Mouse (Mus musculus) adrenal gland, adult 8-10 months (tissue): ENCODE results near the gene Nusap1. TPM values are rescaled to one million over a fixed set of nuclear protein-coding genes. Genes with fewer than 3 reads are reported as not detected.
"Not testable (repeated sequence)": the region's sequence is repeated elsewhere in the genome, so short reads cannot be mapped to it uniquely, and the experiment has no call there.

Experiments used
- DNase-seq: peaks from one replicate; pipeline ENCODE4 v3.0.0; 2022
- total RNA-seq, 4 experiments: library from RNA; stranded (reverse); gene quantifications; 2 replicates each; pipeline ENCODE4 v1.2.4; 2022

Gene Nusap1
- total RNA-seq, 4 experiments from 2014 or later, result 0.64 to 1.8 (median 1.4) TPM

DNA sequence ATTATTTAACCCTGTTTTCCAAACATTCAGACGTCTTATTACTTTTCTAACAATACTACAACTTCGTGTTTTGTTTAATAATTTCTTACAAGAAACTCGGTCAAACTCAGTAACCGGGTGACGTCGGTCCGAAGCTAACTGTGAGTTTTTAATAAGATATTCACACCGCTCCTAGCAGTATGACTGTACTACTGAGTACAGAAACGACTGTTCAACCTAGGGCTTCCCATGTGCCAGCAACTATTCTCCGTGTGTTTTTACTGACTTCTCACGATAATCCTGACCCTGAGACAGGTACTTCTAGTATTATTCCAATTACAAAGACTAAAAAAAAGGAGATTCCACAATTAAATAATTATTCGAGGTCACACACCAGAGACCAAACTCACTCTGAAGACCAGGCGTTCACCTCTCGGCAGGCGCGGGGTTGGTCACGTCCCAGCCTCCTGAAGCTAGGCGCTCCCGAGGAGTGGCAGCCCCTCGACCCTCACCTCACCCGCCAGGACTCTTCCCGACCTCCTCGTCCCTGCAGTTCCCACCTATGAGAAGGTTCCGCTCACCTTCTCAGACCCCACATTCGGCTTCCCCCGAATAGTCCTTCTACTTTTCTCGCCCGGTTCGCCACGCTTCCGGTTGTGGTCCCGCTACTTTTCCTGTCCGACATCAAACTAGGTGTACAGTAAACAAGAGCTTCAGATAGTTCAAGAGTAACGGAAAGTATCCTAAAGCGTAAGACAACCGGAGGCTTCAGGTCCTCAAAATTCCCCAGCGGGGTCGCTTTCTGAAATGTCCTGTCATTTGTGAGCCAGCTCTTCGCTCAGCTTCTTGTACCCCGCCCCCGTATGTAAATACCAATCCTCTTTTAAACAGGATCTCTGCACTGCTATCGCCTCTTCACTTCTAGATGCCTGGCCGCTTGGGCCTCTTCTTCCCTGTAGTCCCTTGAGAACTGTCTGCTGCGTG lies 44.4 kb downstream of the Nusap1 start, which contains the start of gene Ndufaf1:
Gene Ndufaf1 (minus strand): TSS at position 608 of the 963 bp plus-strand sequence.
- peak; percentile 66 for DNase-seq

DNA sequence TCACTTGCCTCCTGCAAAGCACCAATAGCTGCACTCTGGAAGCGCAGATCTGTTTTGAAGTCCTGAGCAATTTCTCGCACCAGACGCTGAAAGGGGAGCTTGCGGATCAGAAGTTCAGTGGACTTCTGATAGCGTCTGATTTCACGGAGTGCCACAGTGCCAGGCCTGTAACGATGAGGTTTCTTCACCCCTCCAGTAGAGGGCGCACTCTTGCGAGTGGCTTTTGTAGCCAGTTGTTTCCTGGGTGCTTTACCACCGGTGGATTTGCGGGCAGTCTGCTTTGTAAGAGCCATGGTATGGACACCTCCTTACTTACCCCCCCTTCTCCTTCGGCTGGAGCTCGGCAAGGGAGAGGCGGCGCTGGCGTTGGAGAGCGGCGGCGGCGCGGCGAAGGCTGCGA lies 47.6 kb downstream of the Nusap1 start:
- DNase-seq, result not testable (repeated sequence)

DNA sequence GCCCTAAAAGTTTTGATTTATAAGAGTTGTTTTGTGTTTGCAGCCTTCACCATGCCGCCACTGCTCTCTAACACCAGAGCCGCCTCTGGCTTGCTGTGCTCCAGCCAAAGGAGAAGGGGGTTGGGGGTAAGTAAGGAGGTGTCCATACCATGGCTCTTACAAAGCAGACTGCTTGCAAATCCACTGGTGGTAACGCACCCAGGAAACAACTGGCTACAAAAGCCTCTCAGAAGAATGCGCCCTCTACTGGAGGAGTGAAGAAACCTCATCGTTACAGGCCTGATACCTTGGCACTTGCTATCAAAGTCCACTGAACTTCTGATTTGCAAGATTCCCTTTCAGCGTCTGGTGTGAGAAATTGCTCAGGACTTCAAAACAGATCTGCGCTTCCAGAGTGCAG lies 50.9 kb downstream of the Nusap1 start:
- no peak for DNase-seq

DNA sequence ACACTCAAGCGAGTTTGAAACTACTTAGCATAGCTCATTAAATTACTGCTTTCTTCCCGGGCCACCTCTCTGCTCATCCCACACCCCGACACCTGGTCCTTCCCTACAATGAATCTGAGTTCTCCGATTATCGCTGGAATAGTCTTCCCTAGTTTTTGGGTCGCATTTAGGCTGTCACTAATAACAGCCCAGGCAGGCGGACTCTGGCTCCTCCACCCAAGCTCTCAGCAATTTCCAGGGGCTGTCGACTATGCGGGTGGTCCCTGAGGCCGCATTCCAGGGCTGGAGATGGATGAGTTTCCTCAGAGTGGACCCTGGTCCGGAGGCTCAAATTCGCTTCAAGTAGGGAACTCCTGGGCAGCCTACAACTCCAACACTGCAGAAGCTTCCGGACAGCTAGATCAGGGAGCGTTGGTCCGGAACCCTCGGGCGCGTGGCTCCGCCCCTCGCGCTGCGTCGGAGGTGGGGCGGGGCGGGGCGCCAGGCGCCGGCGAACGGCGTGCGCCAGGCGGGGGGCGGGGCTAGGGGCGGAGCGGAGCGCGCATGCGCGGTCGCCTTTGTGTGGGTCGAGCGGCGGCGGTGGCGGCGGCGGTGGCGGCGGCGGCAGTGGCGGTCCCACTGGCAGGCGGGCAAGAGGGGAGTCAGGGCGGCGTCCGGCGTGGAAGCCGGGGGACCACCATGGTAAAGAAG lies 56.6 kb downstream of the Nusap1 start, which contains the start of gene Rtf1:
Gene Rtf1 (plus strand): TSS at position 544 of the 690 bp plus-strand sequence.
- peak; percentile 88 for DNase-seq

DNA sequence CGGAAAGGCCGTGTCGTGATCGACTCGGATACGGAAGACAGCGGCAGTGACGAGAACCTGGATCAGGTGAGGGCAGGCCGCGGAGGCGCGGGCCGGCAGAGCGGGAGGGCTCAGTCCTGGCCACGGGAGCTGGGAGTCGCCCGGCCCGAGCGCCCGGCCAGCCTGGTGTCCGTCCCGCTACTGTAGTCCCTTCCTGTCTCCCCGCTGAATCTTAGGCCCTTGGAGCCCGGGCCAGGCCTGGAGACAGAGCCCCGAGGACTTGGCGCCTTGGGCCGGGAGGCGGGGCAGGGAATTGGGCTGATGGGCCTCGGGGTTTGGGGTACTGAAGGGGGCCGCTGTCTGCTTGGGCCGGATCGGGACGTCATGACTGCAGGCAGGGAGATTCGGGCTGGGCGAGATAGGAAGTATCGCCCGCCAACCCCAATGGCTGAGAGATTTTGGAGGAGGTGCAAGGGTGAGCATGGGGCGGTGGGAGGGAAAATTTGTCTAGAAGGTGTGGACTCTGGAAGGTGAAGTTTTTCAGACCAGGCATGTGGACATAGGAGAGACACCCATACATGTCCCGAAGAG lies 57.2 kb downstream of the Nusap1 start:
- no peak for DNase-seq

DNA sequence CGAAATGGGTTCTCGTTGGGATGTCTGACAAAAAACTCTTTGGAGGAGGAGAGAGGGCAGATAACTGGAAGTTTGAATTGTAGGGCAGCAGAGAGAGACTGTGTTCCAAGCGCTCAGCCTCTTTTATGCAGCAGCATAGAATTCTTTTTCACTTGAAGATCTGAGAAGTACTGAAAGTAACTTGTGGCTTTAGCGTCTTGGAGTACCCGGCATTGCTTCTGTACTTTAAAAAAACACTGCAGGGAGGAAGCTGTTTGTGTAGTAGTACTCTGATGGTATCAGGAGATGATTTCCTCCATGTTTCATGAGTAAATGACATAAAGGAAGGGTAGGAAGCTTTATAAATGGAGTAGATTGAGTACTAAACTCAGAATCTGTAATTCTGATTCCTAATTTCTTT lies 57.7 kb downstream of the Nusap1 start:
- no peak for DNase-seq

DNA sequence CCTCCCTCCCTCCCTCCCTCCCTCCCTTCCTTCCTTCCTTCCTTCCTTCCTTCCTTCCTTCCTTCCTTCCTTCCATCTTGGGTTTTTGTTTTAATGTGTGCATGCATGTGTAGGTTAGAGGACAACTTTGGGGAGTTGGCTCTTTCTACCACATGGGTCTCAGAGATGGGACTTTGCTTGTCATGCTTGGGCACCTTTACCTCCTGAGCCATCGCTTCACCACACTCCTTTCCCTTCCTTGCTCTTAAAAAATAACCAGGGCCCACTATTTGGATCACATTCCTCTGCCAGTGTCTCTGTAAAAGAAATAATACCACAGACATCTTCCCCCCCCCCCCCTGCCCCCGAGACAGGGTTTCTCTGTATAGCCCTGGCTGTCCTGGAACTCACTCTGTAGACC lies 65.6 kb downstream of the Nusap1 start:
- DNase-seq, result no peak

DNA sequence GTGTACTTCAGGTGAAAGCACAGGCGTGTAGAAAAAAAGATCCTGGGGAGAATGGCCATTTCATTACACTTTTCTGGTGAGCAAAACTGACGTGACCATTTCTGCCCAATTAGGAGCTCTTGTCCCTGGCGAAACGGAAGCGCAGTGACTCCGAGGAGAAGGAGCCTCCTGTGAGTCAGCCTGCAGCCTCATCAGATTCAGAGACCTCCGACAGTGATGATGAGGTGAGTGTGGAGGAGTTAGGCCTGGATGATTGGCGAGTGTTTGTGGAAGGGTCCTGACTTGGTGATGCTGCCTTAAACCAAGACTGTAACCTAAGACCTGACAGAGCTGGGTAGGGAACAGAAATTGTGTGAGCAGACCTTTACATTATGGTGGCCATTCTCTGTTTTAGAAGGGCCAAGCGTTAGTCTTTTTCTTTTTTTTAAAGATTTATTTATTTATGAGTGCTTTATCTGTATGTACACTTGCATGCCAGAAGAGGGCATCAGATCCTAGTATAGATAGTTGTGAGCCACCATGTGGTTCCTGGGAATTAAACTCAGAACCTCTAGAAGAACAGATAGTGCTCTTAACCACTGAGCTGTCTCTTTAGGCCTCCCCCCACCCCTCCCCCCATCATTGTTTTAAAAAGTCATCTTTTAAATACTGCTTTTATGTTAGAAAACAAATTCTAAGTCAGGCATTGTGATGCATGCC lies 74.1 kb downstream of the Nusap1 start:
- no peak for DNase-seq

DNA sequence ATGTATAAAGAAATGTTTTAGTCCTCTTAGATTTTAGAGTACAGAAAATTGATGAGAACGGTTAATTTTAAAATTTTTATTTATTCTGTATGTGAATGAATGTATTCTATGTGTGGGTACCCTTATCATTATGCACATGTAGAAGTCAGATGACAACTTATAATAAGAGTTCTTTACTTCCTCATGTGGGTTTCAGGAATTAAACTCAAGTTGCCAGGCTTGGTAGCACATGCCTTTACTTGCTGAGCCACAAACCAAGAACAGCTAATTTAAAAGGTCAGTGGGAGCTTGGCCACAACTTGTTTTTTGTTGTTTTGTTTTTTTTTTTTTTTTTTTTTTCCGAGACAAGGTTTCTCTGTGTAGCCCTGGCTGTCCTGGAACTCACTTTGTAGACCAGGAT lies 76.7 kb downstream of the Nusap1 start:
- DNase-seq, result no peak

DNA sequence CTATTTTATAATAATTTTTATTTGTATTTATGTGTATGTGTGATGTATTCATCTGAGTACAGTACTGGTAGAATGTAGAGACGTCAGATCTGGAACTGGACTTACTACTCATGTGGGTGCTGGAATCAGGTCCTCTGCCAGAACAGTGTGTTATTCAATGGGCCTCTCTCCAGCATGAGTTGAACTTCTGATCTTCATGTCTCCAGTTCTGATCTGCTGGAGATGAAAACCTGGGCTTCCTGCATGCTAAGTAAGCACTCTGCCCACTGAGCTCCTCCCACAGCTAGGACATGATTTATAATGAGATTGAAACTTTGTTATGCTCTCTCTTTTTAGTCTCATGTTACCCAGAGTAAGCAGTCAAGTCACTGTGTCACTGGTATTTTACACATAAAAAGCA lies 78.0 kb downstream of the Nusap1 start:
- DNase-seq, result no peak

DNA sequence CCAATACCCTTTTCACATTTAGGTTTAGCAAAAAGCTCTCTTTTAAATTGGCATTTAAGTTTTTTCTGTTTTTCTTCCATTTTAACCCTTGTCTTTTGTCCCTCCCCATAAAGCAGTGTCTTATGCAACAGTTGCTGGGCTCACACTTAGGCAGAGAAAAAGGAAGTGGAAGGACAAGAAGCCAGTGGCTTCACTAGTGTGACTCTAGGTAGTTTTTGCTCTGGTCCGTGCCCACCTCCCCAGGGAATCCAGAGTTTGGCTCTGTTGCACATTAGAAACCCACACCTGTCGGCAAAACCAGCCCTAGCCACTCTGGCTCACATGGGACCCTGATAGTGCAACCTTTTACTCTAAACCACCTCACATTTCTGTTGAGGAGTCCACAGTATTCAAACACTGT lies 80.4 kb downstream of the Nusap1 start:
- no peak for DNase-seq

DNA sequence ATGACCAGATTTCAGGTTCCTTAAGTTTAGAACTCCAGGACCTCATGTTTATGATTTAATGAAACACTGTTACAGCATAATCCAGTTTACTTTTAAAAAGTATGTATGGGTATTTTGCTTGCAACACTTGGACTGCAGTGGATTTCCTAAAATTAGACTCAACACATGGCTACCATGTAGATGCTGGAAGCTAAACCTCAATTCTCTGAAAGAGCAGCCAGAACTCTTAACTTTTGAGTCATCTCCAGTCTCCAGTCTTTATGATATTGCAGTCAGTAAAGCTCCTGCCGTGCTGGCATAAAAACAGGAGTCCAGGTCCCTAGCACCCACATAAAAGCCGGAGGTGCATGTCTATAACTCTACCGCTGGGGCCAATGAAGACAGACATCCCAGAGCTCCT lies 81.9 kb downstream of the Nusap1 start:
- DNase-seq, result no peak

Other genes with a start within 250 kb of the Nusap1 start
- gene Ino80, start 140.6 kb upstream of the Nusap1 start, total RNA-seq, result 10 to 100 TPM; 21.6 to 30.7 (median 23.7) TPM
- 1 to 10 TPM in 3 of 4 experiments, under 1 TPM in 1; 0.99 to 2.1 (median 1.1) TPM for gene Exd1, start 70.7 kb upstream of the Nusap1 start, total RNA-seq
- gene Chp1, start 70.6 kb upstream of the Nusap1 start, total RNA-seq, result 100 to 1,000 TPM; 229 to 290 (median 261) TPM
- gene Oip5, start 171 bp downstream of the Nusap1 start, total RNA-seq, result 1 to 10 TPM in 3 of 4 experiments, under 1 TPM in 1; 0.65 to 1.8 (median 1.2) TPM
- gene Ndufaf1, start 44.5 kb downstream of the Nusap1 start, total RNA-seq, result 10 to 100 TPM; 37.8 to 47.3 (median 43.0) TPM
- 10 to 100 TPM; 27.3 to 33.0 (median 28.7) TPM for gene Rtf1, start 56.8 kb downstream of the Nusap1 start, total RNA-seq
- gene Itpka, start 124.0 kb downstream of the Nusap1 start, total RNA-seq, result 1 to 10 TPM; 1.5 to 2.0 (median 1.8) TPM
- gene Ltk, start 142.1 kb downstream of the Nusap1 start, total RNA-seq, result 1 to 10 TPM in 3 of 4 experiments, under 1 TPM in 1; 0.78 to 2.3 (median 1.6) TPM
- 10 to 100 TPM; 18.2 to 30.2 (median 22.7) TPM for gene Rpap1, start 169.2 kb downstream of the Nusap1 start, total RNA-seq
- gene Tyro3, start 179.4 kb downstream of the Nusap1 start, total RNA-seq, result 1 to 10 TPM; 3.9 to 5.2 (median 4.4) TPM